Mouse (Mus musculus) Patski (cell line): ENCODE data around the gene Dcun1d3. TPM values are rescaled to one million over a fixed set of nuclear protein-coding genes. Genes with fewer than 3 reads are reported as not detected.

Experiments
- ATAC-seq: fragments of 100-300 bp; one replicate; pipeline ENCODE4 v1.8.0; 2021
- CTCF ChIA-PET: fragments of 350-600 bp; sonication (Branson Sonifier 250); formaldehyde crosslinking; loops from one replicate; lab custom pipeline; 2022; ENCODE audit warnings: inconsistent platforms; lab: Charles Lee
- POLR2A ChIA-PET: fragments of 350-600 bp; sonication (Branson Sonifier 250); formaldehyde crosslinking; loops from one replicate; lab custom pipeline; 2022; ENCODE audit warnings: antibody characterized with exemption, inconsistent platforms; lab: Charles Lee
- DNase-seq: peaks from one replicate; pipeline ENCODE4 v3.0.0-alpha.2; 2011; ENCODE audit warnings: low read depth, low spot score
- H3K27me3 ChIP-seq: fragments of 371-371 bp; one replicate; pipeline ENCODE4 v1.5.1; 2021
- CTCF ChIP-seq: fragments of 100-300 bp; IDR thresholded peaks from one replicate; pipeline ENCODE4 v1.5.1; 2021
- in situ Hi-C: fragments of 300-500 bp; cut with MboI; formaldehyde crosslinking; loops from 3 replicates; pipeline ENCODE4 v1.11.1; 2018; ENCODE audit warnings: low pct_unique_long_range_greater_than_20kb, mixed read lengths
- polyA plus RNA-seq: library from polyadenylated mRNA; unstranded; gene quantifications from one replicate; pipeline ENCODE4 v1.2.3, GENCODE M21; 2021

The Dcun1d3 gene
- polyA plus RNA-seq, 1 experiment from 2014 or later: 10.2 TPM

DNA sequence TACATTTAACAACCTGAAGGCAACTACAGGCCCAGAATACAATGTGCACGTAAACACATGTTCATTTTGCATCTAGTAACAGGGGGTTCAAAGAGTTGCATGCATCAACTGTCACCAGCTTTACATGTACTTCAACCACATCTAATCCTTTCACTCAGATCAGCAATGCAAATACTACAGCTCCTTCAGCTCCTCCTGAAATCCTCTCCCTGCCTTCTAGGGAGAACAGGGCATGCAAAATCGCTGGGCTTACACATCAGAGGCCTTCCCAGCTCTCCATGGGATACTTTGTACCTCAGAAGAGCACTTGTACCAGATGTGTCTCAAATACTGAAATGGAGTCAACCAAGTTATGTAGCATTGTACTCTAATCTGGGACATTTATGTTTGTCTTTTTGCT lies 23.0 kb downstream of the Dcun1d3 start:
- no peak for DNase-seq
- in situ Hi-C loops: loop anchor here (25.0 kb wide), 1 partner anchor 764 kb away; the partner anchor contains the start of gene Uqcrc2
- ChIA-PET CTCF (no interaction called here), POLR2A (no interaction called here)
- H3K27me3 ChIP-seq: no peaks in the 10 kb centered on the region
- TF ChIP-seq CTCF: no peak
- ATAC-seq: no peak

- ChIA-PET CTCF (interaction anchor here (1.4 kb wide), 1 partner anchor 8 kb away, joined by 4 read pairs; no protein-coding TSS in a partner anchor), POLR2A (interaction anchor here (0.6 kb wide), 1 partner anchor 23 kb away, joined by 3 read pairs; the partner anchor contains the start of gene Lyrm1)
- no peak for ATAC-seq
- no peak for DNase-seq
- TF ChIP-seq CTCF: no peak
- H3K27me3 ChIP-seq: no peaks in the 10 kb centered on the region
- in situ Hi-C loops: loop anchor here (25.0 kb wide), 1 partner anchor 765 kb away; the partner anchor contains the start of gene Uqcrc2
Measured at GRCm38 (mm10) chr7:119872204-119872603, 23.9 kb downstream of the Dcun1d3 start.

DNA sequence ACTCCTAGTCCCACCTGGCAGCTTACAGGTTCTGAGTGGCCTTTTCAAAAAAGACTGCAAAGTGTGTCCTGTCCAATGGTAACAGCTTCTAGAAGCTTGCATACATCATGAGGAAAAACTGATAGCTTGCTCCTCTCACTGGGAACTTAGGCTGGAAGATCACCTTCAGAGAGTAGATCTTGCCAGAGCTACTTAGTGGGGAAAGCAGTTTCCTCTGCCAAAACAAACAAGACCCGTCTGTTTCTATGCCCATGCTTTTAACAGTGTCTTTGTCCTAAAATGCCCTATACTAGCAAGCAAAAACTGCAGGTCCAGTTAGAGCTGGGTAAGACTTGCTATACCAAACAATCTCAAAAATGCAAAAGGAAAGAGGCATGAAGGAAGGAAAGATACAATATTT lies 30.0 kb downstream of the Dcun1d3 start:
- ATAC-seq: no peak
- POLR2A ChIA-PET: no interaction called here
- in situ Hi-C loops: loop anchor here (25.0 kb wide), 1 partner anchor 771 kb away; the partner anchor contains the start of gene Uqcrc2
- DNase-seq: no peak
- H3K27me3 ChIP-seq: no peaks in the 10 kb centered on the region
- CTCF ChIA-PET: no interaction called here
- no peak for TF ChIP-seq CTCF

- ChIA-PET POLR2A (no interaction called here), CTCF (interaction anchor here (0.9 to 1.6 kb wide), 4 partner anchors 11 to 25 kb away, joined by 3 to 6 read pairs (median 4); no protein-coding TSS in a partner anchor)
- H3K27me3 ChIP-seq: no peaks in the 10 kb centered on the region
- DNase-seq: no peak
- ATAC-seq: no peak
- in situ Hi-C loops: loop anchor here (25.0 kb wide), 1 partner anchor 773 kb away; the partner anchor contains the start of gene Uqcrc2
- TF ChIP-seq CTCF: no peak
Measured at GRCm38 (mm10) chr7:119864500-119864899, 31.6 kb downstream of the Dcun1d3 start.

GRCm38 (mm10) chr7:119862167-119862566 lies 33.9 kb downstream of the Dcun1d3 start:
- no peaks in the 10 kb centered on the region for H3K27me3 ChIP-seq
- no peak for ATAC-seq
- no peak for TF ChIP-seq CTCF
- no peak for DNase-seq
- CTCF ChIA-PET: interaction anchor here (1.6 kb wide), 1 partner anchor 8 kb away, joined by 7 read pairs; no protein-coding TSS in a partner anchor
- POLR2A ChIA-PET: no interaction called here
- in situ Hi-C loops: loop anchor here (25.0 kb wide), 1 partner anchor 775 kb away; the partner anchor contains the start of gene Uqcrc2

GRCm38 (mm10) chr7:119861335-119862091 lies 34.6 kb downstream of the Dcun1d3 start:
- ATAC-seq: peak; percentile 97
- no peak for TF ChIP-seq CTCF
- in situ Hi-C loops: loop anchor here (25.0 kb wide), 1 partner anchor 776 kb away; the partner anchor contains the start of gene Uqcrc2
- DNase-seq: peak; percentile 46
- ChIA-PET CTCF (no interaction called here), POLR2A (no interaction called here)
- H3K27me3 ChIP-seq: no peaks in the 10 kb centered on the region

- no peak for TF ChIP-seq CTCF
- no peaks in the 10 kb centered on the region for H3K27me3 ChIP-seq
- CTCF ChIA-PET: no interaction called here
- no peak for ATAC-seq
- in situ Hi-C loops: loop anchor here (25.0 kb wide), 1 partner anchor 776 kb away; the partner anchor contains the start of gene Uqcrc2
- no peak for DNase-seq
- POLR2A ChIA-PET: no interaction called here
Measured at GRCm38 (mm10) chr7:119860971-119861334, 35.1 kb downstream of the Dcun1d3 start.

DNA sequence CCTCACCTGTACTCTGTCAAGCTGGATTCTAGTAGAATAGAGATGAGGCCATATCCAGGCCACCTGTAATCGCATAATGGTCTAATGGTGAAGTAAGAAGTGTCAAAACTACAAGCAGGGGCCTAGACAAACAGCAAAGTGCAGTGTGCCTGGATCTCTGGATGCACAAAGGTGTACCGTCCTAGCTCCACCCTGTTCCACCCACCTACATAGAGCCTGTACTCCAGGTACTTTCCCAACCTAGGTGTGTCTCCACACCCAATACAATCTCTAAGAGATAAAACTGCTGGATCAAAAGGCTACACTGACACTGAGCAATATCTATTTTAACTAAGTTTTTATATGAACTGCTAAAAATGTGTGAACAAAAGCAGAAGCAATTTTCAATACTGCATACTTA lies 35.5 kb downstream of the Dcun1d3 start:
- H3K27me3 ChIP-seq: no peaks in the 10 kb centered on the region
- DNase-seq (no peak), ATAC-seq (no peak)
- POLR2A ChIA-PET: no interaction called here
- in situ Hi-C loops: loop anchor here (25.0 kb wide), 1 partner anchor 777 kb away; the partner anchor contains the start of gene Uqcrc2
- no peak for TF ChIP-seq CTCF
- CTCF ChIA-PET: interaction anchor here (1.0 to 2.3 kb wide), 2 partner anchors 11 to 33 kb away, joined by 3 to 9 read pairs; no protein-coding TSS in a partner anchor

- ChIA-PET POLR2A (no interaction called here), CTCF (interaction anchor here (1.0 to 2.3 kb wide), 3 partner anchors 9 to 33 kb away, joined by 3 to 9 read pairs (median 5); no protein-coding TSS in a partner anchor)
- DNase-seq (no peak), ATAC-seq (no peak)
- in situ Hi-C loops: loop anchor here (25.0 kb wide), 1 partner anchor 777 kb away; the partner anchor contains the start of gene Uqcrc2
- H3K27me3 ChIP-seq: no peaks in the 10 kb centered on the region
- TF ChIP-seq CTCF: no peak
Measured at GRCm38 (mm10) chr7:119860116-119860515, 36.0 kb downstream of the Dcun1d3 start.

DNA sequence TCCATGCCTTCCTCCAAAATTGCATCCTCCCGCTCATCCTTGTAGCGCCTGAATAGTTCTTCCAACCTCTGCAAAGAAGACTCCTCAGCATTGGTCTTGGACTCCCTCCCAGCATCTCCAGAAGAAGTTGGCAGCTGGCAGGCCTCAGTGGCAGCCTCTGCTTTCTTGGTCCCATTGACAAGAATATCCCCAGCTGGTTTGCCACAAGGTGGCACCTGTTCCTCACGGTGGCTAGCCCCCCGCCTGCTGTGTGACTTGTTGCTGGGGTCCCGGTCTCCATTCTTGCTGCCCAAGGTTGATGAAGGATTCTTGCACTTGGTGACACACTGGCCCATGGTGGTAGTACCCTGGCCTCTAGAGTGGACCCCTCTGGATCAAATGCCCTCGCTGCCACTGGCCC lies 36.6 kb downstream of the Dcun1d3 start:
- in situ Hi-C loops: loop anchor here (25.0 kb wide), 1 partner anchor 778 kb away; the partner anchor contains the start of gene Uqcrc2
- CTCF ChIA-PET: interaction anchor here (1.0 to 2.3 kb wide), 3 partner anchors 8 to 34 kb away, joined by 3 to 9 read pairs (median 5); no protein-coding TSS in a partner anchor
- POLR2A ChIA-PET: no interaction called here
- no peak for TF ChIP-seq CTCF
- ATAC-seq (no peak), DNase-seq (no peak)
- no peaks in the 10 kb centered on the region for H3K27me3 ChIP-seq
